Mouse (Mus musculus): ENCODE measurements at regions not wholly inside any gene's neighbourhood (a gene's known extent, or its start where the extent isn't known, plus 50 kb on each side); places are given as distances from the start of the nearest gene placed in this dataset.

GRCm38 (mm10) chr9:69651608-69652007, 109.1 kb downstream of the Foxb1 start:
- TF ChIP-seq CTCF (IDR thresholded peaks at IDR 0.05; ENCODE audit: low read depth, low read length) (no peak), POLR2A (IDR thresholded peaks at IDR 0.05; ENCODE audit: extremely low read depth, insufficient read depth, low read length) (no peak)
